Mouse (Mus musculus): ENCODE measurements around the gene Cdon.

DNA sequence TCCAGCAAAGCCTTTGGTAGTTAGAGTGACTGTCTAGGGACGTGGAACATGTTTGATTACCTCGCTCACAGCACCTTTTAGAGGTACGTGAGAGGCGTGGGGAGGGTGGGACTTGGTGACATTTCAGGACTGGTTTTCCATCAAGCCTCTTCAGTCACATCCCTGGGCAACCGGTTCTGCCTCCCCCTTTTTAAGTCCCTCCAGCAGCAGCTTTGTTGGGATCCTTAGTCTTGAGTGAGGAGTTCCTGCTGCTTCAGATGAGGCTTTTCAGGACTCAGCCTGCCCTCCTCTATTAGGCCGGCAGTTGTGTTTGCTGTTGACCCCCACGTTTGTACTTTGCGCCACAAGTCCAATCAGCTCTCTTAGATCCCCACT is 23.6 kb downstream of the Cdon start:
- TF ChIP-seq CTCF (IDR thresholded peaks at IDR 0.05; ENCODE audit: low read depth, low read length) = no peak
- no peak for TF ChIP-seq POLR2A (IDR thresholded peaks at IDR 0.05; ENCODE audit: borderline replicate concordance, low read depth, low read length)

Measured in bone marrow macrophage, adult 2 months (primary cell).